Mouse (Mus musculus): ENCODE measurements around the gene Prl2c5.
"Not testable (repeated sequence)": the region's sequence is repeated elsewhere in the genome, so short reads cannot be mapped to it uniquely, and the experiment has no call there.

Prl2c5 gene

GRCm38 (mm10) chr13:13182415-13182814, at the start of gene Prl2c5:
Prl2c5 (plus strand) TSS chr13:13182715.
- not testable (repeated sequence) for DNase-seq

GRCm38 (mm10) chr13:13162777-13163485, 19.6 kb upstream of the Prl2c5 start:
- DNase-seq: not testable (repeated sequence)

- not testable (repeated sequence) for DNase-seq
Observed at GRCm38 (mm10) chr13:13168631-13169030, 13.9 kb upstream of the Prl2c5 start.

GRCm38 (mm10) chr13:13173616-13174136, 8.8 kb upstream of the Prl2c5 start:
- DNase-seq: not testable (repeated sequence)

- DNase-seq: not testable (repeated sequence)
Observed at GRCm38 (mm10) chr13:13175736-13176135, 6.8 kb upstream of the Prl2c5 start.

GRCm38 (mm10) chr13:13211168-13211567, 28.7 kb downstream of the Prl2c5 start:
- not testable (repeated sequence) for DNase-seq

GRCm38 (mm10) chr13:13216363-13216762, 33.8 kb downstream of the Prl2c5 start:
- DNase-seq: not testable (repeated sequence)

GRCm38 (mm10) chr13:13220231-13220630, 37.7 kb downstream of the Prl2c5 start:
- DNase-seq: not testable (repeated sequence)

- DNase-seq: not testable (repeated sequence)
Observed at GRCm38 (mm10) chr13:13237456-13237855, 54.9 kb downstream of the Prl2c5 start.

Data from thymus, adult 18-20 months (tissue).